Mouse (Mus musculus) neural tube, embryonic 13.5 days (tissue): ENCODE measurements around the gene Sash3. TPM values are rescaled to one million over a fixed set of nuclear protein-coding genes. Genes with fewer than 3 reads are reported as not detected.

Experiments used
- ATAC-seq: fragments of 200-750 bp; cut with Nextera tagmentation; 2 replicates; pipeline ENCODE4 v1.8.0; 2017; ENCODE audit warnings: low read depth, mild to moderate bottlenecking, moderate TSS enrichment, moderate library complexity
- H3K27ac ChIP-seq: fragments of 300-500 bp; sonication (generic); replicated peaks from 2 replicates; pipeline ENCODE4 v1.5.1; 2015; ENCODE audit warnings: moderate library complexity, mild to moderate bottlenecking, inconsistent platforms
- H3K27me3 ChIP-seq: fragments of 300-500 bp; sonication (generic); 2 replicates; pipeline ENCODE4 v1.6.1; 2015; ENCODE audit warnings: mild to moderate bottlenecking, inconsistent platforms
- H3K36me3 ChIP-seq: fragments of 300-500 bp; sonication (generic); 2 replicates; pipeline ENCODE4 v1.6.1; 2015; ENCODE audit warnings: mild to moderate bottlenecking, inconsistent platforms
- H3K4me1 ChIP-seq: fragments of 300-500 bp; sonication (generic); replicated peaks from 2 replicates; pipeline ENCODE4 v1.6.1; 2015; ENCODE audit warnings: inconsistent platforms
- H3K4me2 ChIP-seq: fragments of 300-500 bp; sonication (generic); 2 replicates; pipeline ENCODE4 v1.6.1; 2015; ENCODE audit warnings: inconsistent platforms, mild to moderate bottlenecking, moderate library complexity
- H3K4me3 ChIP-seq: fragments of 300-500 bp; sonication (generic); 2 replicates; pipeline ENCODE4 v1.5.1; 2015; ENCODE audit warnings: mild to moderate bottlenecking, inconsistent platforms
- H3K9ac ChIP-seq: fragments of 300-500 bp; sonication (generic); 2 replicates; pipeline ENCODE4 v1.6.1; 2015; ENCODE audit warnings: moderate library complexity, mild to moderate bottlenecking, inconsistent platforms
- H3K9me3 ChIP-seq: fragments of 300-500 bp; sonication (generic); 2 replicates; pipeline ENCODE4 v1.6.1; 2016; ENCODE audit warnings: inconsistent platforms
- WGBS: fragments of 180-500 bp; shearing (Covaris S2); methylation state at CpG from one replicate; pipeline ENCODE4 v1.1.7; 2015; 5-methylcytosine and 5-hydroxymethylcytosine counted together
- polyA plus RNA-seq: library from polyadenylated mRNA; unstranded; fragments of >200 nt; fragmentation: Nextera tagmentation; extraction: Ambion mirVana; gene quantifications from 2 replicates; pipeline ENCODE4 v1.2.1, GENCODE M21; 2015

Gene Sash3
- polyA plus RNA-seq, 1 experiment from 2014 or later = 1.4 TPM

- no peaks in the 10 kb centered on the region for H3K27me3 ChIP-seq
- H3K9me3 ChIP-seq = no peaks in the 10 kb centered on the region
- no peak overlapping the region for H3K4me3 ChIP-seq
- H3K9ac ChIP-seq = no peak overlapping the region
- ATAC-seq = no peak
- H3K27ac ChIP-seq = no peak overlapping the region
- no peak overlapping the region for H3K4me2 ChIP-seq
- 74% methylated on average over 6 of the region's 6 CpGs for WGBS
- no peaks in the 10 kb centered on the region for H3K36me3 ChIP-seq
- no peaks in the 10 kb centered on the region for H3K4me1 ChIP-seq
These were observed 19.2 kb upstream of the Sash3 start for GRCm38 (mm10) chrX:48126903-48127476.

- H3K9ac ChIP-seq = no peak overlapping the region
- no peaks in the 10 kb centered on the region for H3K27me3 ChIP-seq
- H3K27ac ChIP-seq = no peak overlapping the region
- H3K4me3 ChIP-seq = no peak overlapping the region
- H3K36me3 ChIP-seq = no peaks in the 10 kb centered on the region
- 82% methylated on average over 6 of the region's 6 CpGs for WGBS
- ATAC-seq = no peak
- no peaks in the 10 kb centered on the region for H3K4me1 ChIP-seq
- H3K9me3 ChIP-seq = no peaks in the 10 kb centered on the region
- no peak overlapping the region for H3K4me2 ChIP-seq
These were observed 18.6 kb upstream of the Sash3 start for GRCm38 (mm10) chrX:48127502-48128218.

GRCm38 (mm10) chrX:48129167-48129566 lies 17.1 kb upstream of the Sash3 start:
- 57% methylated on average over 1 of the region's 1 CpGs for WGBS
- no peak overlapping the region for H3K4me2 ChIP-seq
- H3K9me3 ChIP-seq = no peaks in the 10 kb centered on the region
- no peaks in the 10 kb centered on the region for H3K36me3 ChIP-seq
- H3K4me3 ChIP-seq = no peak overlapping the region
- H3K27ac ChIP-seq = no peak overlapping the region
- no peak for ATAC-seq
- no peak overlapping the region for H3K9ac ChIP-seq
- H3K27me3 ChIP-seq = no peaks in the 10 kb centered on the region
- H3K4me1 ChIP-seq = no peaks in the 10 kb centered on the region

- Histone ChIP-seq H3K4me3 (no peak overlapping the region), H3K4me2 (no peak overlapping the region), H3K4me1 (peaks cover 8% of the 10 kb centered on the region; the same call in 1 of the 2 replicates), H3K9ac (no peak overlapping the region), H3K9me3 (no peaks in the 10 kb centered on the region), H3K27ac (no peak overlapping the region), H3K27me3 (no peaks in the 10 kb centered on the region), H3K36me3 (no peaks in the 10 kb centered on the region)
- ATAC-seq = no peak
- WGBS = 91% methylated on average over 4 of the region's 4 CpGs
These were observed 9.3 kb upstream of the Sash3 start for GRCm38 (mm10) chrX:48136935-48137334.

- no peak overlapping the region for H3K9ac ChIP-seq
- H3K4me3 ChIP-seq = no peak overlapping the region
- ATAC-seq = no peak
- peaks cover 8% of the 10 kb centered on the region; the same call in 1 of the 2 replicates for H3K4me1 ChIP-seq
- H3K9me3 ChIP-seq = no peaks in the 10 kb centered on the region
- WGBS = 66% methylated on average over 6 of the region's 6 CpGs
- H3K36me3 ChIP-seq = no peaks in the 10 kb centered on the region
- no peak overlapping the region for H3K4me2 ChIP-seq
- H3K27me3 ChIP-seq = no peaks in the 10 kb centered on the region
- H3K27ac ChIP-seq = no peak overlapping the region
These were observed 8.2 kb upstream of the Sash3 start for GRCm38 (mm10) chrX:48138011-48138410.

- Histone ChIP-seq H3K27ac (no peak overlapping the region), H3K27me3 (no peaks in the 10 kb centered on the region), H3K4me2 (no peak overlapping the region), H3K4me1 (peaks cover 8% of the 10 kb centered on the region; the same call in 1 of the 2 replicates), H3K9ac (no peak overlapping the region), H3K36me3 (no peaks in the 10 kb centered on the region), H3K4me3 (no peak overlapping the region), H3K9me3 (no peaks in the 10 kb centered on the region)
- 46% methylated on average over 7 of the region's 7 CpGs for WGBS
- ATAC-seq = no peak
These were observed 7.5 kb upstream of the Sash3 start for GRCm38 (mm10) chrX:48138539-48139275.

GRCm38 (mm10) chrX:48139368-48140285 lies 6.6 kb upstream of the Sash3 start:
- no peak for ATAC-seq
- no peak overlapping the region for H3K4me2 ChIP-seq
- H3K4me3 ChIP-seq = no peak overlapping the region
- H3K27ac ChIP-seq = no peak overlapping the region
- peaks cover 8% of the 10 kb centered on the region; the same call in 1 of the 2 replicates for H3K4me1 ChIP-seq
- H3K9ac ChIP-seq = no peak overlapping the region
- no peaks in the 10 kb centered on the region for H3K27me3 ChIP-seq
- no peaks in the 10 kb centered on the region for H3K36me3 ChIP-seq
- 37% methylated on average over 14 of the region's 14 CpGs for WGBS
- no peaks in the 10 kb centered on the region for H3K9me3 ChIP-seq

- no peak for ATAC-seq
- WGBS = 71% methylated on average over 3 of the region's 3 CpGs
These were observed 5.9 kb upstream of the Sash3 start for GRCm38 (mm10) chrX:48140286-48140877.

GRCm38 (mm10) chrX:48141481-48141880 lies 4.8 kb upstream of the Sash3 start:
- ATAC-seq = no peak
- Histone ChIP-seq H3K36me3 (no peaks in the 10 kb centered on the region), H3K27me3 (no peaks in the 10 kb centered on the region), H3K4me3 (no peak overlapping the region), H3K27ac (no peak overlapping the region), H3K4me1 (peaks cover 8% of the 10 kb centered on the region; the same call in 1 of the 2 replicates), H3K9me3 (no peaks in the 10 kb centered on the region), H3K4me2 (no peak overlapping the region), H3K9ac (no peak overlapping the region)
- WGBS = 78% methylated on average over 6 of the region's 6 CpGs

More at GRCm38 (mm10) chrX:48140286-48140877, 5.9 kb upstream of the Sash3 start:
- no peaks in the 10 kb centered on the region for H3K36me3 ChIP-seq
- H3K4me3 ChIP-seq = no peak overlapping the region
- H3K27ac ChIP-seq = no peak overlapping the region
- H3K4me1 ChIP-seq = peaks cover 8% of the 10 kb centered on the region; the same call in 1 of the 2 replicates
- no peaks in the 10 kb centered on the region for H3K9me3 ChIP-seq
- H3K27me3 ChIP-seq = no peaks in the 10 kb centered on the region
- H3K9ac ChIP-seq = no peak overlapping the region
- no peak overlapping the region for H3K4me2 ChIP-seq

GRCm38 (mm10) chrX:48143415-48144335 lies 2.6 kb upstream of the Sash3 start:
- Histone ChIP-seq H3K27ac (no peak overlapping the region), H3K4me3 (no peak overlapping the region), H3K36me3 (no peaks in the 10 kb centered on the region), H3K9ac (no peak overlapping the region), H3K4me2 (peak overlapping the region; percentile 20; the same call in 1 of the 2 replicates), H3K27me3 (no peaks in the 10 kb centered on the region), H3K4me1 (peaks cover 8% of the 10 kb centered on the region; the same call in 1 of the 2 replicates), H3K9me3 (no peaks in the 10 kb centered on the region)
- 57% methylated on average over 26 of the region's 26 CpGs for WGBS
- no peak for ATAC-seq
